Mouse (Mus musculus) cerebral cortex, adult 2 months (tissue): ENCODE data around the gene Mxi1.

Experiments
- WGBS: fragments of 180-500 bp; shearing (Covaris S2); methylation state at CpG from one replicate; pipeline ENCODE4 v1.1.7; 2018; 5-methylcytosine and 5-hydroxymethylcytosine counted together

The Mxi1 gene

GRCm38 (mm10) chr19:53299829-53300181 lies 10.5 kb upstream of the Mxi1 start:
- 89% methylated on average over 4 of the region's 4 CpGs for WGBS

- WGBS, result 85% methylated on average over 7 of the region's 7 CpGs
These were observed 6.9 kb upstream of the Mxi1 start for GRCm38 (mm10) chr19:53303382-53303781.

- WGBS, result 96% methylated on average over 8 of the region's 8 CpGs
These were observed 4.7 kb upstream of the Mxi1 start for GRCm38 (mm10) chr19:53305621-53306020.

GRCm38 (mm10) chr19:53306706-53307105 lies 3.6 kb upstream of the Mxi1 start:
- 18% methylated on average over 11 of the region's 11 CpGs for WGBS

- 52% methylated on average over 6 of the region's 6 CpGs for WGBS
These were observed 3.1 kb upstream of the Mxi1 start for GRCm38 (mm10) chr19:53307219-53307618.

GRCm38 (mm10) chr19:53309631-53310030 lies 687 bp upstream of the Mxi1 start:
- 52% methylated on average over 4 of the region's 4 CpGs for WGBS

GRCm38 (mm10) chr19:53310771-53311523 lies 629 bp downstream of the Mxi1 start:
- WGBS, result under 1% methylated on average over 48 of the region's 48 CpGs

GRCm38 (mm10) chr19:53311524-53312335 lies 1.4 kb downstream of the Mxi1 start:
- under 1% methylated on average over 36 of the region's 37 CpGs for whole genome bisulfite sequencing

- WGBS, result under 1% methylated on average over 26 of the region's 26 CpGs
These were observed 2.1 kb downstream of the Mxi1 start for GRCm38 (mm10) chr19:53312336-53312871.

- under 1% methylated on average over 63 of the region's 63 CpGs for WGBS
These were observed 2.8 kb downstream of the Mxi1 start for GRCm38 (mm10) chr19:53312951-53313683.

GRCm38 (mm10) chr19:53313684-53314443 lies 3.5 kb downstream of the Mxi1 start:
- under 1% methylated on average over 52 of the region's 52 CpGs for WGBS

- 44% methylated on average over 16 of the region's 16 CpGs for WGBS
These were observed 4.4 kb downstream of the Mxi1 start for GRCm38 (mm10) chr19:53314530-53315208.

- 76% methylated on average over 7 of the region's 7 CpGs for WGBS
These were observed 4.9 kb downstream of the Mxi1 start for GRCm38 (mm10) chr19:53315209-53315654.

- WGBS, result 89% methylated on average over 8 of the region's 8 CpGs
These were observed 5.8 kb downstream of the Mxi1 start for GRCm38 (mm10) chr19:53316105-53316504.

- 84% methylated on average over 6 of the region's 6 CpGs for WGBS
These were observed 6.6 kb downstream of the Mxi1 start for GRCm38 (mm10) chr19:53316963-53317362.

GRCm38 (mm10) chr19:53318143-53319132 lies 8.1 kb downstream of the Mxi1 start:
- 78% methylated on average over 16 of the region's 16 CpGs for WGBS

GRCm38 (mm10) chr19:53320264-53321110 lies 10.2 kb downstream of the Mxi1 start:
- 77% methylated on average over 9 of the region's 9 CpGs for WGBS

- 77% methylated on average over 10 of the region's 10 CpGs for WGBS
These were observed 11.0 kb downstream of the Mxi1 start for GRCm38 (mm10) chr19:53321273-53321672.
